Mouse (Mus musculus): ENCODE results near the gene Sacm1l. TPM values are rescaled to one million over a fixed set of nuclear protein-coding genes. Genes with fewer than 3 reads are reported as not detected.
A peak's percentile ranks its signal among the peaks of the same experiment; 100 is the strongest.

The Sacm1l gene
- total and polyA plus RNA-seq, 2 experiments from 2014 or later = 33.1 to 45.1 TPM

DNA sequence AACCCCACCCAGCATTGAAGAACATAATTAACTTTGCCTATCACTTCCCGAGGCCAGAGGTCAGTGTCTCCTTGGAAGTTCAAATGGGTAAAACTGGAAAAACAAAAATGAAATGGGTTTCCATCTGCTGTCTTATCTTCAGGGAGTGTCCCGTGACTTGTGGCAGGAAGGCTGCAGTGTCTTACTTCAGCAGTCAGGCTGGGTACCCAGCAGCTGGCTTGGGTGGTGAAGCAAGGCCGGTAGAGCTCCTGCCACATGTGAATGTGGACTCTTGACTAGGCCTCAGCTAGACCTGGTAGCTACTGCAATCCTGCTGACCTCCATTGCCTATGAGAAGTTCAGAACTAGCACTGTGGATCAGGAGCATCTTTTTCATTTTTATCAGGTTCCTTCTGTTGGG lies 8.8 kb upstream of the Sacm1l start:
- Histone ChIP-seq H3K27ac (ENCODE audit: low read depth, low read length) (no peak overlapping the region), H3K9ac (no peak overlapping the region), H3K36me3 (ENCODE audit: insufficient read depth) (no peaks in the 10 kb centered on the region; the same call in 1 of the 2 replicates), H3K4me1 (ENCODE audit: insufficient read depth) (no peaks in the 10 kb centered on the region), H3K9me3 (ENCODE audit: low read length) (no peaks in the 10 kb centered on the region), H3K4me3 (ENCODE audit: low read depth, low read length) (no peak overlapping the region), H3K27me3 (ENCODE audit: insufficient read depth, low read length) (no peaks in the 10 kb centered on the region), H3K4me2 (ENCODE audit: low read depth) (no peak overlapping the region)
- no peak for TF ChIP-seq CTCF (IDR thresholded peaks at IDR 0.05; ENCODE audit: low read depth)
- WGBS = 91% methylated on average over 3 of the region's 3 CpGs
- ATAC-seq (no peak), DNase-seq (no peak)

- DNase-seq = peak; percentile 21
- 37% methylated on average over 3 of the region's 3 CpGs for WGBS
- TF ChIP-seq CTCF (IDR thresholded peaks at IDR 0.05; ENCODE audit: low read depth) = peak; percentile 65
- H3K9ac ChIP-seq = no peak overlapping the region
- no peaks in the 10 kb centered on the region for H3K4me1 ChIP-seq (ENCODE audit: insufficient read depth)
- ATAC-seq = no peak
- no peaks in the 10 kb centered on the region for H3K27me3 ChIP-seq (ENCODE audit: insufficient read depth, low read length)
- no peak overlapping the region for H3K27ac ChIP-seq (ENCODE audit: low read depth, low read length)
- no peaks in the 10 kb centered on the region for H3K9me3 ChIP-seq (ENCODE audit: low read length)
- no peak overlapping the region for H3K4me2 ChIP-seq (ENCODE audit: low read depth)
- no peak overlapping the region for H3K4me3 ChIP-seq (ENCODE audit: low read depth, low read length)
- H3K36me3 ChIP-seq (ENCODE audit: insufficient read depth) = no peaks in the 10 kb centered on the region; the same call in 1 of the 2 replicates
Observed at GRCm38 (mm10) chr9:123523676-123524075, 5.9 kb upstream of the Sacm1l start.

GRCm38 (mm10) chr9:123525095-123525494 lies 4.5 kb upstream of the Sacm1l start:
- no peaks in the 10 kb centered on the region for H3K27me3 ChIP-seq (ENCODE audit: insufficient read depth, low read length)
- DNase-seq (peak; percentile 86), ATAC-seq (no peak)
- 4% methylated on average over 1 of the region's 1 CpGs for WGBS
- H3K9me3 ChIP-seq (ENCODE audit: low read length) = no peaks in the 10 kb centered on the region
- no peaks in the 10 kb centered on the region for H3K4me1 ChIP-seq (ENCODE audit: insufficient read depth)
- H3K9ac ChIP-seq = no peak overlapping the region
- H3K27ac ChIP-seq (ENCODE audit: low read depth, low read length) = no peak overlapping the region
- H3K4me3 ChIP-seq (ENCODE audit: low read depth, low read length) = no peak overlapping the region
- peak; percentile 81 for TF ChIP-seq CTCF (IDR thresholded peaks at IDR 0.05; ENCODE audit: low read depth)
- H3K36me3 ChIP-seq (ENCODE audit: insufficient read depth) = no peaks in the 10 kb centered on the region; the same call in 1 of the 2 replicates
- H3K4me2 ChIP-seq (ENCODE audit: low read depth) = no peak overlapping the region

GRCm38 (mm10) chr9:123526502-123526901 lies 3.1 kb upstream of the Sacm1l start:
- H3K4me2 ChIP-seq (ENCODE audit: low read depth) = no peak overlapping the region
- DNase-seq = no peak
- no peaks in the 10 kb centered on the region for H3K27me3 ChIP-seq (ENCODE audit: insufficient read depth, low read length)
- H3K9me3 ChIP-seq (ENCODE audit: low read length) = no peaks in the 10 kb centered on the region
- no peak for TF ChIP-seq CTCF (IDR thresholded peaks at IDR 0.05; ENCODE audit: low read depth)
- 84% methylated on average over 5 of the region's 5 CpGs for WGBS
- peaks cover 12% of the 10 kb centered on the region for H3K4me1 ChIP-seq (ENCODE audit: insufficient read depth)
- no peak overlapping the region for H3K27ac ChIP-seq (ENCODE audit: low read depth, low read length)
- no peak for ATAC-seq
- H3K4me3 ChIP-seq (ENCODE audit: low read depth, low read length) = no peak overlapping the region
- no peaks in the 10 kb centered on the region for H3K36me3 ChIP-seq (ENCODE audit: insufficient read depth)
- no peak overlapping the region for H3K9ac ChIP-seq

GRCm38 (mm10) chr9:123528087-123528925 lies 1.3 kb upstream of the Sacm1l start:
- H3K27me3 ChIP-seq (ENCODE audit: insufficient read depth, low read length) = no peaks in the 10 kb centered on the region
- peak overlapping the region; percentile 92 for H3K4me3 ChIP-seq (ENCODE audit: low read depth, low read length)
- 18% methylated on average over 6 of the region's 6 CpGs for WGBS
- DNase-seq (no peak), ATAC-seq (no peak)
- H3K36me3 ChIP-seq (ENCODE audit: insufficient read depth) = no peaks in the 10 kb centered on the region
- H3K27ac ChIP-seq (ENCODE audit: low read depth, low read length) = peak overlapping the region; percentile 90
- no peaks in the 10 kb centered on the region for H3K9me3 ChIP-seq (ENCODE audit: low read length)
- peak overlapping the region; percentile 48 for H3K4me2 ChIP-seq (ENCODE audit: low read depth)
- no peak for TF ChIP-seq CTCF (IDR thresholded peaks at IDR 0.05; ENCODE audit: low read depth)
- peak overlapping the region; percentile 66 for H3K9ac ChIP-seq
- H3K4me1 ChIP-seq (ENCODE audit: insufficient read depth) = peaks cover 19% of the 10 kb centered on the region

DNA sequence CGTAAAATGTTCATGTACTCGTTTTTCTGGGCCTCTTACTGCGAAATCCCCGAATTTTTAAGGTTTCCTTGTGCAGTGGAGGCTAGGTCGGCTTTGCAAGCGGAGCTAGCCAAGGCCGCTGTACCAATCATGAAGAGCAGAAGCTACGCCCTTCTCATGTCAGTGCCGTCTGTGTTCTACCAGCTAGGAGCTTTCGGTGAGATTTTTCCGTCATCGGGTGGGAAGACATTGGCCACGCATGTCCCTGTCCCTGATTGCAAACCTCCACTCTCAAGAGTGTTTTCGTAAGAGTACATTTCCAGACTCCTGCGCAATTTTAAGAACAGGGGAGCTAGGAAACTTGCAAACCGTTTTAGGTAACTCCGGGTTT lies 648 bp upstream of the Sacm1l start:
- peak overlapping the region; percentile 48 for H3K4me2 ChIP-seq (ENCODE audit: low read depth)
- ATAC-seq (peak; percentile 30), DNase-seq (no peak)
- H3K4me1 ChIP-seq (ENCODE audit: insufficient read depth) = peaks cover 19% of the 10 kb centered on the region
- no peaks in the 10 kb centered on the region for H3K27me3 ChIP-seq (ENCODE audit: insufficient read depth, low read length)
- H3K27ac ChIP-seq (ENCODE audit: low read depth, low read length) = peak overlapping the region; percentile 90
- WGBS = under 1% methylated on average over 17 of the region's 17 CpGs
- no peaks in the 10 kb centered on the region for H3K9me3 ChIP-seq (ENCODE audit: low read length)
- H3K9ac ChIP-seq = peak overlapping the region; percentile 66
- no peak for TF ChIP-seq CTCF (IDR thresholded peaks at IDR 0.05; ENCODE audit: low read depth)
- H3K4me3 ChIP-seq (ENCODE audit: low read depth, low read length) = peak overlapping the region; percentile 92
- H3K36me3 ChIP-seq (ENCODE audit: insufficient read depth) = no peaks in the 10 kb centered on the region

DNA sequence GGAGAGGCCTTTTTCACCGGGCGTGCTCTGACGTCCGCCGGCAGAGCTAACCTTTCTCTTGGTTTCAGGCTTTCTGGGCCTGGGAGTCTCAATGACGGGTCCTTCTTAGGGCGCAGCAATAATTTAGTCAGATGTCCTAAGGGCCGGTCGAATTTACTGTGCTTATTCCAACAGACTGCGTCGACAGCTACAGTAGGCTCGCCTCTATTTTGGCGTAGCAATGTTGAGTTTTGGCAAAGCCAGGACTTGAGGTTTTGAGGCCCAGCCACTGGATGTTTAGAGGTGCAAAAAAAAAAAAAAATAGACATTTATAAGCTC lies 558 bp downstream of the Sacm1l start:
- WGBS = 2% methylated on average over 13 of the region's 13 CpGs
- H3K4me3 ChIP-seq (ENCODE audit: low read depth, low read length) = peak overlapping the region; percentile 92
- DNase-seq = no peak

More for the DNA sequence above, 558 bp downstream of the Sacm1l start:
- H3K27me3 ChIP-seq (ENCODE audit: insufficient read depth, low read length) = no peaks in the 10 kb centered on the region
- H3K9me3 ChIP-seq (ENCODE audit: low read length) = no peaks in the 10 kb centered on the region
- H3K9ac ChIP-seq = peak overlapping the region; percentile 95
- peak overlapping the region; percentile 61 for H3K4me2 ChIP-seq (ENCODE audit: low read depth)
- no peaks in the 10 kb centered on the region for H3K36me3 ChIP-seq (ENCODE audit: insufficient read depth)
- peak overlapping the region; percentile 97 for H3K27ac ChIP-seq (ENCODE audit: low read depth, low read length)
- peaks cover 19% of the 10 kb centered on the region for H3K4me1 ChIP-seq (ENCODE audit: insufficient read depth)
- no peak for TF ChIP-seq CTCF (IDR thresholded peaks at IDR 0.05; ENCODE audit: low read depth)
- ATAC-seq = no peak
